Mouse (Mus musculus): ENCODE measurements around the gene Hmg20b.

Hmg20b gene

DNA sequence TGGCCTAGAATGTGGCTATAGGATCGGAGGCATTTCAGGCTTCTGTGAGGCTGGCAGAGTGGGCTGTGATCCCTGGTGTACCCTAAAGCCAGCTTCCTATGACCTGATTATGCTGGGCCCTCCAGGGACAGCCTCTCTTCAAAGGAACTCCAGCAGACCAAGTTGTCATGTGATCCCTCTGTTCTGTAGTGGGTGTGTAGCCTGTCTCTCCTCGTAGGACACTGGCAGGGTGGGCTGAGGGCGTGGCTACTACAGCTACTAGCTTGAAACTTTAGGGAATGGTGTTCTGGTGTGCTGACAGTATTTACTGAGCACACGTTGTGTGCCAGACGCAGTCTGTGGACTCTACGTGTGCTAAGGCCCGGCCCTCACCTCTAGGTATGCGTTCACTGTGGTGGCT is 10.4 kb upstream of the Hmg20b start:
- no peaks in the 10 kb centered on the region for H3K9me3 ChIP-seq (ENCODE audit: low read length)
- H3K36me3 ChIP-seq (ENCODE audit: insufficient read depth, low read length), result peaks cover 65% of the 10 kb centered on the region
- H3K27me3 ChIP-seq (ENCODE audit: insufficient read depth, low read length), result peaks cover 2% of the 10 kb centered on the region; the same call in 1 of the 2 replicates
- TF ChIP-seq POU5F1 (IDR thresholded peaks at IDR 0.05; ENCODE audit: borderline replicate concordance, low read length) (no peak), NANOG (IDR thresholded peaks at IDR 0.05; ENCODE audit: borderline replicate concordance, low read length) (no peak), CTCF (conservative IDR thresholded peaks at IDR 0.05; ENCODE audit: low read length) (no peak)
- peaks cover 94% of the 10 kb centered on the region for H3K4me1 ChIP-seq (replicated peaks; ENCODE audit: low read depth, low read length)
- H3K4me3 ChIP-seq (replicated peaks; ENCODE audit: low read length), result peak overlapping the region; percentile 50

DNA sequence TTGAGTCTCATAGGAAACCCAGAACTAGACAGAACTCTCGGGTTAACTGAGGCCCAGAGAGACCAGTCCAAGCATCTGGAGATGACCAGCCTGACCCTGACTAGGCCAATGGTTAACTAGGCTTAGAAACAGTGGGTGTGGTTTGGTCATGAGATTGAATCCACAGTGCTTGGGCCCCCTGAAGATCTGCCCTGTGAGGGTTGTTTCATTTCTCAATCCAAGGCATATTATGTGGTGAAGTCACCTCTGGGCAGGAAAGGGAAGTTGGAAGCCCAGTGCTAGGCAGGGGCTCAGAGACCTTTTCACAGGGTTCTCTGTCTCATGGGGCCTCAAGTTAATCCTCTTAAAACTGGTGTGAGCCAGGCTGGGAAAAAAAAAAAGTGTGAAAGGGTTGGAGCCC is 8.6 kb upstream of the Hmg20b start:
- TF ChIP-seq CTCF (conservative IDR thresholded peaks at IDR 0.05; ENCODE audit: low read length), result no peak
- TF ChIP-seq POU5F1 (IDR thresholded peaks at IDR 0.05; ENCODE audit: borderline replicate concordance, low read length), result no peak
- TF ChIP-seq NANOG (IDR thresholded peaks at IDR 0.05; ENCODE audit: borderline replicate concordance, low read length), result no peak
- Histone ChIP-seq H3K4me1 (replicated peaks; ENCODE audit: low read depth, low read length) (peaks cover 94% of the 10 kb centered on the region), H3K27me3 (ENCODE audit: insufficient read depth, low read length) (no peaks in the 10 kb centered on the region), H3K36me3 (ENCODE audit: insufficient read depth, low read length) (peaks cover 54% of the 10 kb centered on the region), H3K9me3 (ENCODE audit: low read length) (no peaks in the 10 kb centered on the region), H3K4me3 (replicated peaks; ENCODE audit: low read length) (peak overlapping the region; percentile 93)

DNA sequence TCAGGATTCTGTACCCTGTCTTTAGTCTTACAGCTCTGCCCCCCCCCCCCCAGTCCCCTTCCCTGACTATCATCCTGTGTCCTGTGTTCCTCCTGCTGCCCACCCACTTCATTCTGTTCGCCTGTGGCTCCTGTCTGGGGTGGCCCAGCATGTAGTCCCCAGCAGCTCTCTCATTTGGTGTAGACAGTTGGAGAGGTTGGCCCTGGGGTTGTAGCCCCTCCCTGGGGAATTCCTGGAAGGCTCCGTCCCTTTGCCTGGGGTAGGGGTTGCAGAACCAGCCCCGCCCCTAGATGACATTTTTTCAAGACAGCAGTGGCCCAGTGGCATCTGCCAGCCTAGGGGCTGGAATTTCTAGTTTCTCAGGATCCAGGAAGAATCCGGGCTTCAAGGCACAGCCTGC is 7.9 kb upstream of the Hmg20b start:
- TF ChIP-seq POU5F1 (IDR thresholded peaks at IDR 0.05; ENCODE audit: borderline replicate concordance, low read length), result no peak
- TF ChIP-seq CTCF (conservative IDR thresholded peaks at IDR 0.05; ENCODE audit: low read length), result no peak
- TF ChIP-seq NANOG (IDR thresholded peaks at IDR 0.05; ENCODE audit: borderline replicate concordance, low read length), result no peak
- no peaks in the 10 kb centered on the region for H3K27me3 ChIP-seq (ENCODE audit: insufficient read depth, low read length)
- peak overlapping the region; percentile 93 for H3K4me3 ChIP-seq (replicated peaks; ENCODE audit: low read length)
- peaks cover 48% of the 10 kb centered on the region for H3K36me3 ChIP-seq (ENCODE audit: insufficient read depth, low read length)
- no peaks in the 10 kb centered on the region for H3K9me3 ChIP-seq (ENCODE audit: low read length)
- H3K4me1 ChIP-seq (replicated peaks; ENCODE audit: low read depth, low read length), result peaks cover 94% of the 10 kb centered on the region

DNA sequence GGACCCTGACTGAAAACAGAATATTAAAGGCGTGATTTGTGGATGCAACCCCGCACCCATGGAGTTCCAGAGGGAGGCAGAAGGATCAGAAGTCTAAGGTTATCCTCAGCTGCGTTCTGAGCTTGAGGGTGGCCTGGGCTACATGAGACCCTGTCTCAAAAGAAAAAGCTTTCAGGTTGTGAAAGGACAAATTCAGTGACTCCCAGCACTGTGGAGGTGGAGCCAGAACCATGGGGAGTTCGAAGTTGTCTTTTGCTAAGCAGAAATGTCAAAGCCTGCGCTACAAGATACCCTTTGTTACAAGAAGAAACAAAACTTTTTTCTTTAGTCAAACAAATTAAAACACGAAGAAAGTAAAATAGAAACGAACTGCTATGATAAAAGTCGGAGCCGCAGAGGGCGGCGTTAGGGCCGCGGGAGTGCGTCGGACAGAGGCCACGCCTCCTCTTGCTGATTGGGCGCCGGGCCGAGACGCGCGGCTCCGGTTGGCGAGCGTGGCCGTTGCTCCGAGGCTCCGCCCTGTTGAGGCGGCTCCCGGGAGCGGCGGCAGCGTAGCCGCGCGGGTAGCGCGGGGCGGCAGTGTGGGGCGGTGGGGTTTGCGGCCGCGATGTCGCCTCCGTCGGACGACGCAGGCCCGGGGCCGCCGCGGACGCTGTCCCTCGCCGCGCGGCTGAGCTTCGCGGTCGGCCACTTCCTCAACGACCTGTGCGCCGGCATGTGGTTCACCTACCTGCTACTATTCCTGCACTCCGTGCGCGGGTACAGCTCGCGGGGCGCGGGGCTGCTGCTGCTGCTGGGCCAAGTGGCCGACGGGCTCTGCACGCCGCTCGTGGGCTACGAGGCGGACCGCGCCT is 6.9 kb upstream of the Hmg20b start, which contains the start of gene Mfsd12:
Mfsd12 (plus strand) TSS at position 501 of the 854 bp plus-strand sequence.
- no peaks in the 10 kb centered on the region for H3K9me3 ChIP-seq (ENCODE audit: low read length)
- peaks cover 94% of the 10 kb centered on the region for H3K4me1 ChIP-seq (replicated peaks; ENCODE audit: low read depth, low read length)
- TF ChIP-seq POU5F1 (IDR thresholded peaks at IDR 0.05; ENCODE audit: borderline replicate concordance, low read length) (no peak), NANOG (IDR thresholded peaks at IDR 0.05; ENCODE audit: borderline replicate concordance, low read length) (no peak), CTCF (conservative IDR thresholded peaks at IDR 0.05; ENCODE audit: low read length) (no peak)
- H3K36me3 ChIP-seq (ENCODE audit: insufficient read depth, low read length), result peaks cover 38% of the 10 kb centered on the region
- peak within 1 kb of the TSS; percentile 93 for H3K4me3 ChIP-seq (replicated peaks; ENCODE audit: low read length)
- H3K27me3 ChIP-seq (ENCODE audit: insufficient read depth, low read length), result no peaks in the 10 kb centered on the region

DNA sequence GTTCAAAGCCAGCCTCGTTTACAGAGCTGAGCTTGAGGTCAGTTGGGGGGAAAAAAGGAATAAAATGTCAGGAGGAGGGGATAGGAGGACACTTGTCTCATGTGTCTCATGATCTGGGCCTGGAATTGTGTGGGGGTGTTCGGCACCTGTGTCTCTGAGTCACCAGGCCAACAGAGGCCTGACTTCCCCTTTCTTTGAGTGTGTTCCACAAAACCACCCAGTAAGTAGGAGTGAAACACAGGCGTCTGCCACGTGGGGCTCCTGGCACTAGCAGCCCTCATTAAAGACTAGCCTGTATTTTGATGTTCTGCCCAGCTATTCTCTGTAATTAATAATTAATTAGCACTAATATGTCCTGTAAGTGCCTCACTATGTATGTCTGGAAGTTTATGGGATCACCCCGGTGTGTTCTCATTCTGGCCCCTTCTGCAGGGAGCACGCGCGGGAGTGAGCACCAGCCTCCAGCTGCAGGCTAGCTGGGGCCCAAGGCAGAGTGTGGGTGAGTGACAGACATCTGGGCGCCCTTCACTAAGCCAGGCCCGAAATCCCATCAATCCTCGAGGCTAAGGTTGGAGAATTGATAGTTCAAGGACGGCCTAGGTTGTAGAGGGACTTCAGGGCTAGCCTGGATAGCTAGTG is 6.2 kb upstream of the Hmg20b start:
- Histone ChIP-seq H3K9me3 (ENCODE audit: low read length) (no peaks in the 10 kb centered on the region), H3K4me1 (replicated peaks; ENCODE audit: low read depth, low read length) (peaks cover 94% of the 10 kb centered on the region), H3K36me3 (ENCODE audit: insufficient read depth, low read length) (peaks cover 31% of the 10 kb centered on the region), H3K4me3 (replicated peaks; ENCODE audit: low read length) (peak overlapping the region; percentile 93), H3K27me3 (ENCODE audit: insufficient read depth, low read length) (no peaks in the 10 kb centered on the region)
- TF ChIP-seq CTCF (conservative IDR thresholded peaks at IDR 0.05; ENCODE audit: low read length) (no peak), NANOG (IDR thresholded peaks at IDR 0.05; ENCODE audit: borderline replicate concordance, low read length) (no peak), POU5F1 (IDR thresholded peaks at IDR 0.05; ENCODE audit: borderline replicate concordance, low read length) (no peak)

DNA sequence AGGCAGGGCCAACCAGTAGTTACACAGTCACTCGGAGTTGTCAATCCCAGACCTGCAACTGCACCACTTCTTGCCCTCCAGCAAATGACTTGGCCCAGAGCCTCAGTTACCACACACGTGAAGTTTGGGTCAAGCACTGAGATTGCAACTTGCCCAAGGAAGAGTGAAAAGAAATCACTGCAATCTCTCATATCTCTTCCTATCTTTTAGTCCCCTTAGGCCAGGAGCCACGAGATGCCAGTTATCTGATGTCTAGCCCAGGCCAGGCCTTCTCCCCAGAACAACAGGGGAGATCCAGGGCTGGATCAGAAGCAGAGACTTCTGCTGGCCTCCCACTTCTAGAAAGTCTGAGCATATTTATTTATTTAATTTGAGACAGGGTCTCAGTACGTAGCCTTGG is 5.3 kb upstream of the Hmg20b start:
- Histone ChIP-seq H3K4me3 (replicated peaks; ENCODE audit: low read length) (peak overlapping the region; percentile 93; the same call in 1 of the 2 replicates), H3K9me3 (ENCODE audit: low read length) (no peaks in the 10 kb centered on the region), H3K4me1 (replicated peaks; ENCODE audit: low read depth, low read length) (peaks cover 91% of the 10 kb centered on the region), H3K36me3 (ENCODE audit: insufficient read depth, low read length) (peaks cover 21% of the 10 kb centered on the region), H3K27me3 (ENCODE audit: insufficient read depth, low read length) (no peaks in the 10 kb centered on the region)
- TF ChIP-seq POU5F1 (IDR thresholded peaks at IDR 0.05; ENCODE audit: borderline replicate concordance, low read length) (no peak), CTCF (conservative IDR thresholded peaks at IDR 0.05; ENCODE audit: low read length) (no peak), NANOG (IDR thresholded peaks at IDR 0.05; ENCODE audit: borderline replicate concordance, low read length) (no peak)

DNA sequence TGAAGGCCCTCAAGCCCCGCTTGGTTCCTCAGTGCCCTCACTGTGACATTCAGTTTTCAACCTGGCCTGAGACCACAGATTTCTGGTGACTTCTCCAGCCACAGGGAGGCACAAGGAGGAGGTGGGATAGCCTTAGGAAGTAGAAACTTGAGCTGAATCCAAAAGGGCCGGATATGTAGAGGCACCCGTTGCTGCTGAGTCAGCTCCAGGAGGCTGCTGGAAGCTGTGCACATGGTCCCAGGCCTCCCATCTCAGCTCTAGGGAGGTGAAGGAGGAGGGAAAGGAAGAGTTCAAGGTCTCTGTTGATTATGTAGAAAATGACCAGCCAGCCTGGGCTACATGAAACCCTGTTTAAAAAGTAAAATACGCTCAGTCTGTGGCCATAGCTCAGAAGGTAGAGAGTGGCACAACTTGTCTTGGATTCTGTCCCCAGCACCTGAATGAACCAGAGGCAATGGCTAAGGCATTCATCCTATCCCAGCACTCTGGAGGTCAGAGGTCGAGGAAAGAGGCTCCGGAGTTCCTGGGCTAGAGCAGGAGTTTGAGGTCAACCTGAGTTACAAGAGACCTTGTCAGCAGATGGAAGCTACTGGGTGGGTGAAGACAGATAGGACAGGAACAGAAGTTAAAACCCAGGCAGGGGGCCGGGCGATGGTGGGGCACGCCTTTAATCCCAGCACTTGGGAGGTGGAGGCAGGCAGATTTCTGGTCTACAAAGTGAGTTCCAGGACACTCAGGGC is 4.6 kb upstream of the Hmg20b start:
- no peaks in the 10 kb centered on the region for H3K9me3 ChIP-seq (ENCODE audit: low read length)

More for the DNA sequence above, 4.6 kb upstream of the Hmg20b start:
- peaks cover 15% of the 10 kb centered on the region for H3K36me3 ChIP-seq (ENCODE audit: insufficient read depth, low read length)
- TF ChIP-seq NANOG (IDR thresholded peaks at IDR 0.05; ENCODE audit: borderline replicate concordance, low read length), result no peak
- TF ChIP-seq POU5F1 (IDR thresholded peaks at IDR 0.05; ENCODE audit: borderline replicate concordance, low read length), result no peak
- TF ChIP-seq CTCF (conservative IDR thresholded peaks at IDR 0.05; ENCODE audit: low read length), result no peak
- H3K27me3 ChIP-seq (ENCODE audit: insufficient read depth, low read length), result no peaks in the 10 kb centered on the region
- peaks cover 85% of the 10 kb centered on the region for H3K4me1 ChIP-seq (replicated peaks; ENCODE audit: low read depth, low read length)
- H3K4me3 ChIP-seq (replicated peaks; ENCODE audit: low read length), result peak overlapping the region; percentile 50

All from E14TG2a.4 (cell line).